Mouse (Mus musculus) heart, postnatal 0 days (tissue): ENCODE results near the gene Mllt6. TPM values are rescaled to one million over a fixed set of nuclear protein-coding genes. Genes with fewer than 3 reads are reported as not detected.
"Not testable (repeated sequence)": the region's sequence is repeated elsewhere in the genome, so short reads cannot be mapped to it uniquely, and the experiment has no call there.

Experiments used
- ATAC-seq: fragments of 200-750 bp; cut with Nextera tagmentation; 2 replicates; pipeline ENCODE4 v1.8.0; 2017; ENCODE audit warnings: low read depth, moderate number of reproducible peaks, moderate library complexity; ENCODE audit not compliant: insufficient read depth
- DNase-seq: peaks from one replicate; pipeline ENCODE4 v3.0.0-alpha.2; 2016; ENCODE audit warnings: low spot score
- H3K27ac ChIP-seq: fragments of 300-500 bp; sonication (generic); 2 replicates; pipeline ENCODE4 v1.5.1; 2014; ENCODE audit warnings: low read depth, mild to moderate bottlenecking
- H3K27me3 ChIP-seq: fragments of 300-500 bp; sonication (generic); 2 replicates; pipeline ENCODE4 v1.6.1; 2014; ENCODE audit warnings: low read length, mixed read lengths; ENCODE audit not compliant: control insufficient read depth, insufficient read depth
- H3K36me3 ChIP-seq: fragments of 300-500 bp; sonication (generic); replicated peaks from 2 replicates; pipeline ENCODE4 v1.6.1; 2014; ENCODE audit warnings: low read length, mixed read lengths; ENCODE audit not compliant: control insufficient read depth, insufficient read depth
- H3K4me1 ChIP-seq: fragments of 300-500 bp; sonication (generic); 2 replicates; pipeline ENCODE4 v1.6.1; 2014; ENCODE audit warnings: antibody characterized with exemption; ENCODE audit not compliant: control insufficient read depth, insufficient read depth
- H3K4me2 ChIP-seq: fragments of 300-500 bp; sonication (generic); 2 replicates; pipeline ENCODE4 v1.6.1; 2014; ENCODE audit warnings: low read depth, mild to moderate bottlenecking, low read length, moderate library complexity
- H3K4me3 ChIP-seq: fragments of 300-500 bp; sonication (generic); 2 replicates; pipeline ENCODE4 v1.5.1; 2014; ENCODE audit warnings: low read depth, low read length
- H3K9ac ChIP-seq: fragments of 300-500 bp; sonication (generic); replicated peaks from 2 replicates; pipeline ENCODE4 v1.6.1; 2014; ENCODE audit warnings: low read depth, low read length, mixed read lengths
- H3K9me3 ChIP-seq: fragments of 300-500 bp; sonication (generic); replicated peaks from 2 replicates; pipeline ENCODE4 v1.6.1; 2016; ENCODE audit warnings: low read length; ENCODE audit not compliant: control insufficient read depth
- CTCF ChIP-seq: IDR thresholded peaks from 2 replicates; pipeline ENCODE4 v1.5.1; 2016; ENCODE audit warnings: antibody characterized with exemption, control low read depth, low read depth
- EP300 ChIP-seq: IDR thresholded peaks from 2 replicates; pipeline ENCODE4 v1.6.1; 2016; ENCODE audit warnings: antibody characterized with exemption, low read depth
- WGBS: fragments of 180-500 bp; shearing (Covaris S2); extraction: QIAGEN DNeasy Blood & Tissue Kit; methylation state at CpG from one replicate; pipeline ENCODE4 v1.1.7; 2014; 5-methylcytosine and 5-hydroxymethylcytosine counted together
- polyA plus RNA-seq: library from polyadenylated mRNA; unstranded; fragments of >200 nt; fragmentation: Nextera tagmentation; extraction: Ambion mirVana; gene quantifications from 2 replicates; pipeline ENCODE4 v1.2.1, GENCODE M21; 2015
- total RNA-seq: library from RNA; depleted of rRNA; stranded (reverse); fragments of >200 nt; gene quantifications from 2 replicates; pipeline ENCODE4 v1.2.3, GENCODE M21; 2014; ENCODE audit warnings: low replicate concordance

Mllt6 gene
- total and polyA plus RNA-seq, 2 experiments from 2014 or later = 1.6 to 45.2 TPM

DNA sequence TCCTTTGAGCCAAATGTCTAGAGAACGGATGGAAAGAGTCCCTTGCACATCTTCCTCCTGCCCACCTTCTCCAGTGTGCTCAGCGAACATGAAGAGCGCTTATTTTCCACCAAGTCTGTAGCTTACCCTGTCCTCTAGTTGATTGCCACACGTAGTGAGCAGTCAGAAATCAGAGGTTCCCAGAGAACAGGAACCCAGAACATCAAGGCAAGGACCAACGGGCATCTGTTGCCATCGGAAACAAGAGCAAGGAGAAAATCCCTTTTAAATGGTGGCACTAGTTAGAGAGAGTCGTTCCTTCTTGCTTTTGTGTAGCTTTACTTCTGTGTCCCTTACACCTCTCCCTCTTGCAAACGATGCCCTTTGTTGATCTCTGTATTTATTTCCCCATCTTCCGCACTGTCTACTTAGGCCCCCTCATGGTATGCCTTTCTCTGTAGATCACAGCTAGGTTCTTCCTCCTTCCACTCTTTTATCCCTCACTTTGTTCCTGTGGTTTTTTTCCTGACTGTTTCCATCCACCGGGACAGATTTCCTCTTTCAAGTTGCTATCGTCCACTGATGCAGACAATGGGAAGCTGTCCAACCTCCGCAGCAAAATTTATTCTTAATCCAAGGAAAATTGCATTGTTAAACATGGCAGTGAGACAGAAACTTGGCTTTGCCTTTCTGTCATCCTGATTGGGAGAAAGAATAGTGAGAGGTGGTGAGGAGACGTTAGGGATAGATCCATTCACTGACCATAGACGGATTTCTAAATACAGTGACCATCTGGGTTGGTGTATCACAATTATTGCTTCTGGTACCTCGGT is 38.6 kb downstream of the Mllt6 start:
- no peak overlapping the region for H3K27ac ChIP-seq
- H3K36me3 ChIP-seq = peaks cover 13% of the 10 kb centered on the region
- H3K9ac ChIP-seq = no peak overlapping the region
- TF ChIP-seq EP300 = no peak
- TF ChIP-seq CTCF = no peak
- no peak for ATAC-seq
- peak overlapping the region; percentile 89 for H3K4me2 ChIP-seq
- no peak for DNase-seq
- peaks cover 20% of the 10 kb centered on the region; the same call in 1 of the 2 replicates for H3K4me1 ChIP-seq
- WGBS = 50% methylated on average over 15 of the region's 15 CpGs
- H3K9me3 ChIP-seq = no peaks in the 10 kb centered on the region
- peak overlapping the region; percentile 70 for H3K4me3 ChIP-seq
- no peaks in the 10 kb centered on the region for H3K27me3 ChIP-seq

- peak overlapping the region; percentile 70 for H3K4me3 ChIP-seq
- under 1% methylated on average over 24 of the region's 24 CpGs for WGBS
- H3K27ac ChIP-seq = peak overlapping the region; percentile 78
Measured at GRCm38 (mm10) chr11:97702393-97702745, 39.2 kb downstream of the Mllt6 start.

GRCm38 (mm10) chr11:97703039-97703826 is 40.0 kb downstream of the Mllt6 start, which contains the start of gene Psmb3:
Psmb3 (plus strand) TSS chr11:97703399.
- peak; percentile 87 for ATAC-seq
- Histone ChIP-seq H3K27me3 (no peaks in the 10 kb centered on the region), H3K9ac (peak within 1 kb of the TSS; percentile 73), H3K4me2 (peak within 1 kb of the TSS; percentile 89), H3K9me3 (no peaks in the 10 kb centered on the region), H3K27ac (peak within 1 kb of the TSS; percentile 78), H3K4me1 (peaks cover 14% of the 10 kb centered on the region; the same call in 1 of the 2 replicates), H3K4me3 (peak within 1 kb of the TSS; percentile 70), H3K36me3 (peaks cover 25% of the 10 kb centered on the region)
- peak; percentile 100 for DNase-seq
- WGBS = under 1% methylated on average over 35 of the region's 35 CpGs
- TF ChIP-seq EP300 (peak; percentile 84; the same call in 1 of the 2 replicates), CTCF (no peak; the same call in 1 of the 2 replicates)

More at GRCm38 (mm10) chr11:97702393-97702745, 39.2 kb downstream of the Mllt6 start:
- Histone ChIP-seq H3K9ac (peak overlapping the region; percentile 61), H3K36me3 (peaks cover 19% of the 10 kb centered on the region), H3K27me3 (no peaks in the 10 kb centered on the region), H3K9me3 (no peaks in the 10 kb centered on the region), H3K4me2 (peak overlapping the region; percentile 89), H3K4me1 (peaks cover 20% of the 10 kb centered on the region; the same call in 1 of the 2 replicates)
- ATAC-seq = peak; percentile 5
- TF ChIP-seq EP300 = no peak
- no peak for TF ChIP-seq CTCF
- DNase-seq = peak; percentile 55

DNA sequence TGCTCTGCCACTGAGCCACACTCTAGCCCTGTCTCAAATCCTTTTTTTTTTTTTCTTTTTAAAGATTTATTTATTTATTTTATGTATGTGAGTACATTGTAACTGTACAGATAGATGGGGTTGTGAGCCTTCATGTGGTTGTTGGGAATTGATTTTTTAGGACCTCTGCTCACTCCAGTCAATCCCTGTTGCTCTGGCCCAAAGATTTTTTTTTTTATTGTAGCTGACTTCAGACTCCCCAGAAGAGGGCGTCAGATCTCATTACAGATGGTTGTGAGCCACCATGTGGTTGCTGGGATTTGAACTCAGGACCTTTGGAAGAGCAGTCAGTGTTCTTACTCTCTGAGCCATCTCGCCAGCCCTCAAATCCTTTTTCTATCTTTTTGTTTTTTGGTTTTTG is 46.9 kb downstream of the Mllt6 start:
- H3K9ac ChIP-seq, H3K27ac ChIP-seq, H3K9me3 ChIP-seq, ATAC-seq, H3K4me2 ChIP-seq, H3K4me1 ChIP-seq, H3K27me3 ChIP-seq, DNase-seq, H3K4me3 ChIP-seq: not testable (repeated sequence)
- 85% methylated on average over 2 of the region's 2 CpGs for WGBS
- peaks cover 63% of the 10 kb centered on the region for H3K36me3 ChIP-seq

GRCm38 (mm10) chr11:97711200-97711900 is 48.1 kb downstream of the Mllt6 start:
- no peaks in the 10 kb centered on the region for H3K27me3 ChIP-seq
- no peaks in the 10 kb centered on the region for H3K9me3 ChIP-seq
- no peak for DNase-seq
- ATAC-seq = no peak
- no peak overlapping the region for H3K27ac ChIP-seq
- WGBS = 83% methylated on average over 13 of the region's 13 CpGs
- peaks cover 4% of the 10 kb centered on the region; the same call in 1 of the 2 replicates for H3K4me1 ChIP-seq
- H3K9ac ChIP-seq = no peak overlapping the region
- TF ChIP-seq CTCF = no peak
- TF ChIP-seq EP300 = no peak
- no peak overlapping the region for H3K4me3 ChIP-seq
- H3K36me3 ChIP-seq = peaks cover 54% of the 10 kb centered on the region
- no peak overlapping the region for H3K4me2 ChIP-seq
